Mouse (Mus musculus) brain, embryonic 14.5 days (tissue): ENCODE results near the gene Anp32b. TPM values are rescaled to one million over a fixed set of nuclear protein-coding genes. Genes with fewer than 3 reads are reported as not detected.

ENCODE experiments used
- DNase-seq: peaks from one replicate; pipeline ENCODE4 v3.0.0-alpha.2; 2011; ENCODE audit warnings: low read depth
- CTCF ChIP-seq: fragments of 200-500 bp; IDR thresholded peaks from 2 replicates; pipeline ENCODE4 v1.5.1; 2012; ENCODE audit warnings: inconsistent platforms, mild to moderate bottlenecking, moderate library complexity, borderline replicate concordance; ENCODE audit not compliant: insufficient read depth, insufficient read length; ENCODE audit errors: extremely low read depth
- POLR2A ChIP-seq: fragments of 200-500 bp; IDR thresholded peaks from 2 replicates; pipeline ENCODE4 v1.6.1; 2012; ENCODE audit warnings: mild to moderate bottlenecking, inconsistent platforms, borderline replicate concordance; ENCODE audit not compliant: poor library complexity, insufficient read depth, insufficient read length, severe bottlenecking; ENCODE audit errors: extremely low read depth
- polyA plus RNA-seq: library from polyadenylated mRNA; depleted of rRNA; stranded (reverse); fragments of >200 nt; gene quantifications from 2 replicates; pipeline ENCODE4 v1.2.3, GENCODE M21; 2012

Anp32b gene
- polyA plus RNA-seq, 1 experiment, result 65.2 TPM

GRCm38 (mm10) chr4:46432339-46433036, 18.2 kb upstream of the Anp32b start:
- TF ChIP-seq POLR2A (no peak), CTCF (no peak)

GRCm38 (mm10) chr4:46442501-46442900, 8.2 kb upstream of the Anp32b start:
- TF ChIP-seq CTCF, result no peak
- no peak for TF ChIP-seq POLR2A
- DNase-seq, result no peak

More at GRCm38 (mm10) chr4:46432339-46433036, 18.2 kb upstream of the Anp32b start:
- DNase-seq, result no peak

- DNase-seq, result no peak
- TF ChIP-seq CTCF (no peak), POLR2A (no peak)
Measured at GRCm38 (mm10) chr4:46445237-46445945, 5.3 kb upstream of the Anp32b start.

GRCm38 (mm10) chr4:46447461-46447860, 3.2 kb upstream of the Anp32b start:
- no peak for DNase-seq
- no peak for TF ChIP-seq POLR2A
- no peak for TF ChIP-seq CTCF

- DNase-seq, result no peak
- TF ChIP-seq CTCF, result no peak
- TF ChIP-seq POLR2A, result no peak
Measured at GRCm38 (mm10) chr4:46448886-46449285, 1.8 kb upstream of the Anp32b start.

- TF ChIP-seq POLR2A (no peak), CTCF (no peak)
- DNase-seq, result no peak
Measured at GRCm38 (mm10) chr4:46450020-46450518, 633 bp upstream of the Anp32b start.

- peak; percentile 79 for DNase-seq
- TF ChIP-seq CTCF, result no peak
- TF ChIP-seq POLR2A, result peak; percentile 34; the same call in 1 of the 2 replicates
Measured at GRCm38 (mm10) chr4:46451240-46451757, 597 bp downstream of the Anp32b start.

- DNase-seq, result peak; percentile 90
- TF ChIP-seq CTCF (no peak), POLR2A (peak; percentile 59)
Measured at GRCm38 (mm10) chr4:46451758-46452480, 1.2 kb downstream of the Anp32b start.

GRCm38 (mm10) chr4:46452481-46452850, 1.8 kb downstream of the Anp32b start:
- TF ChIP-seq POLR2A (no peak), CTCF (no peak)
- DNase-seq, result peak; percentile 86

GRCm38 (mm10) chr4:46452855-46453719, 2.4 kb downstream of the Anp32b start:
- DNase-seq, result no peak
- TF ChIP-seq CTCF, result no peak
- no peak for TF ChIP-seq POLR2A

- DNase-seq, result peak; percentile 22
- TF ChIP-seq CTCF, result no peak
- no peak for TF ChIP-seq POLR2A
Measured at GRCm38 (mm10) chr4:46454097-46454864, 3.6 kb downstream of the Anp32b start.

- DNase-seq, result no peak
- TF ChIP-seq POLR2A (no peak), CTCF (no peak)
Measured at GRCm38 (mm10) chr4:46456762-46457161, 6.1 kb downstream of the Anp32b start.

- no peak for TF ChIP-seq POLR2A
- no peak for TF ChIP-seq CTCF
- DNase-seq, result no peak
Measured at GRCm38 (mm10) chr4:46457186-46457585, 6.5 kb downstream of the Anp32b start.
